Mouse (Mus musculus): Measurements from ENCODE around the gene Acsbg2. TPM values are rescaled to one million over a fixed set of nuclear protein-coding genes. Genes with fewer than 3 reads are reported as not detected.
"Not testable (repeated sequence)": the region's sequence is repeated elsewhere in the genome, so short reads cannot be mapped to it uniquely, and the experiment has no call there.

The Acsbg2 gene
- not detected in 2 replicates for polyA plus RNA-seq (2011; ENCODE audit: insufficient read length, low read depth, missing spikeins)

DNA sequence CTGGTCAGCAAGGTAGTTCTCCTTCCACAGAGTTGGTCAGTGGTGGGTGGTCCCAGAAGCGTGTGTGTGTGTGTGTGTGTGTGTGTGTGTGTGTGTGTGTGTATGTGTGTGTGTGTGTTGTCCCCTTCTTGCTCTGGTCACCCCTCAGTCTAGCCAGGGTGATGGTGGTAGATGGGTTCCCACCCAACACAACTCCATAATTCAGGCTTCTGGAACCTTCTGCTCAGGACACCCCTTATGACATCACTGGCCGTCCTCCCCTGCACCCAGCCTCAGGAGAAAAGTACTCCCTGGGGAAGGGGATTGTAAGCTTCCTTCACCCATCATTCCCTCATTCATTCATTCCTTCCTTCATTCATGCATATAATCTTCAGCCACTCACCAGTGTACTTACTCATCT, at the start of gene Acsbg2:
Gene Acsbg2, minus strand, starts transcription at position 211 of the 400 bp plus-strand sequence.
- Histone ChIP-seq H3K4me3 (ENCODE audit: insufficient read depth, low read length) (no peak within 1 kb of the TSS), H3K4me1 (ENCODE audit: control insufficient read depth, insufficient read depth, low read length) (no peaks in the 10 kb centered on the region), H3K27ac (ENCODE audit: insufficient read depth, low read length) (no peak within 1 kb of the TSS)
- TF ChIP-seq CTCF (IDR thresholded peaks at IDR 0.05; ENCODE audit: borderline replicate concordance, insufficient read depth, low read length) = no peak
- no peak for TF ChIP-seq POLR2A (IDR thresholded peaks at IDR 0.05; ENCODE audit: low read depth, low read length)

DNA sequence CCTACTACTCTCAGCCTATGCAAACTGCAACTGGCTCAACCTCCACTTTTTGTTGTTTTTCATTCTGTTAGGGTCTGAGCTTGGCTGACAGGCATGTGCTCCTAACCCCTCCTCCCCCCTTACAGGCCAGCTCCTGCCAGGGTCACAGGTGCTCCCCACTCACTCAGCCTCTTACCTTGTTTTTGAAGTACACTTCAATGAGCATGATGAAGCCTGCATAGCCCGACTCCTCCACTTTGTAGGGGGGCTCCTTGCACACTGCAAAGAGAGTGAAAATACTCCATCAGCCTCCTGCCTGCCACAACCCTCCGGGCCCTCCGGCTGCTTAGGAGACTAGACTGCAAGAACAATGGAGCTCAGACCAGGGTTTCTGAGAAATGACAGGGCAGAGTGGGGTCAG, 45.5 kb upstream of the Acsbg2 start:
- no peak for TF ChIP-seq POLR2A (IDR thresholded peaks at IDR 0.05; ENCODE audit: low read depth, low read length)
- TF ChIP-seq CTCF (IDR thresholded peaks at IDR 0.05; ENCODE audit: borderline replicate concordance, insufficient read depth, low read length) = no peak
- Histone ChIP-seq H3K4me1 (ENCODE audit: control insufficient read depth, insufficient read depth, low read length) (no peaks in the 10 kb centered on the region), H3K4me3 (ENCODE audit: insufficient read depth, low read length) (no peak overlapping the region), H3K27ac (ENCODE audit: insufficient read depth, low read length) (no peak overlapping the region)

DNA sequence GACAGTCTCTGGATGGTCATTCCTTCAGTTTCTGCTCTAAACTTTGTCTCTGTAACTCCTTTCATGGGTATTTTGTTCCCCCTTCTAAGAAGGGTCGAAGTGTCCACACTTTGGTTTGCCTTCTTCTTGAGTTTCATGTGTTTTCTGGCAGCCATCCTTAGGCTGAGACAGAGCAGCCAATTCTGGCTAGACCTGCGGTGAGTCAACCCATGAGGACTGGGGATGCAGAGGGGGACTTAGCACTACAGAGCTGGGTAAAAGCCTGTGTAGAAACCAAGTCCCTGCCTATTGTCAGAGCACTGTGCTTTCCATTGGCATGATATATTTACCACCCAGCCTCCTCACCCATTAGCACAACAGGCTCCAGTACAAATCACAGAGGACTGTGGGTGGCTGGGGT, 42.9 kb upstream of the Acsbg2 start:
- Histone ChIP-seq H3K4me3 (ENCODE audit: insufficient read depth, low read length) (no peak overlapping the region), H3K27ac (ENCODE audit: insufficient read depth, low read length) (no peak overlapping the region), H3K4me1 (ENCODE audit: control insufficient read depth, insufficient read depth, low read length) (no peaks in the 10 kb centered on the region)
- TF ChIP-seq POLR2A (IDR thresholded peaks at IDR 0.05; ENCODE audit: low read depth, low read length) (no peak), CTCF (IDR thresholded peaks at IDR 0.05; ENCODE audit: borderline replicate concordance, insufficient read depth, low read length) (no peak)

DNA sequence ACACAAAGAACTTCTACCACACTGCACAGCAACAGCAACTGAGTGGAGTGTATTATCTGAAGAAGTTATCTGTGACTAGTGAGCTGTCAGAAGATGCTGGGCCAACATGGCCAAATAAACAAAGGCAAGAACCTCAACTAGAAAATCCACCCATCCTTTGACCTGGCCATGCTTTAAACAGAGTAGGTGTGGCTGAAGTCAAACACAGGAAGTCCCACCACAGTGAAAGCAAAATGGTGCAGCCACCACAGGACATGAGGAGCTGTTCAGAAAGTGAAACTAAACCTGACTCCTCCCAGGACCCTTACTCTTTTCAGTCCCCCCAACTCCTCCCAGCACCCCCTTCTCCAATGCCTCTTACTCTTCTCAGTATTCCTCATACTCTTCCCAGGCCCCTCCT, 39.2 kb upstream of the Acsbg2 start:
- TF ChIP-seq CTCF (IDR thresholded peaks at IDR 0.05; ENCODE audit: borderline replicate concordance, insufficient read depth, low read length) (no peak), POLR2A (IDR thresholded peaks at IDR 0.05; ENCODE audit: low read depth, low read length) (no peak)
- Histone ChIP-seq H3K4me1 (ENCODE audit: control insufficient read depth, insufficient read depth, low read length) (no peaks in the 10 kb centered on the region), H3K27ac (ENCODE audit: insufficient read depth, low read length) (no peak overlapping the region), H3K4me3 (ENCODE audit: insufficient read depth, low read length) (no peak overlapping the region)

DNA sequence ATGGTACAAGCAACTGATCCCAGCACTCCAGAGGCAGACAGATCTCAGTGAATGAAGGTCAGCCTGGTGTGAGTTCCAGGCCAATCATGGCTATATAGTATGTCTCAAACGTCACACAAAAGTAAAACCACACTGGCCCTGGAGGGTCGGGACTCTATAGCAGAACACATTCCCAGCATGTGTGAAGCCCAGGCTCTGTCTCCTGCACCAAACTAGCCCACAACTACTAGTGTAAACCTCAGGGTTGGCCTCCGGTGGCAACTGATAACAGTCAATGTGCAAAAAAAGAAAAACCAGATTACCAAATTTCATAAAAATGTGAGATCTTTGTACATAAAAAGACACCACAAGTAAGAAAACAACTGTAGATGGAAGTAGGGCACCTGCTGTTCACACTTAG, 38.8 kb upstream of the Acsbg2 start:
- TF ChIP-seq CTCF (IDR thresholded peaks at IDR 0.05; ENCODE audit: borderline replicate concordance, insufficient read depth, low read length) (no peak), POLR2A (IDR thresholded peaks at IDR 0.05; ENCODE audit: low read depth, low read length) (no peak)
- H3K4me3 ChIP-seq (ENCODE audit: insufficient read depth, low read length) = no peak overlapping the region
- H3K4me1 ChIP-seq (ENCODE audit: control insufficient read depth, insufficient read depth, low read length) = no peaks in the 10 kb centered on the region
- H3K27ac ChIP-seq (ENCODE audit: insufficient read depth, low read length) = no peak overlapping the region

DNA sequence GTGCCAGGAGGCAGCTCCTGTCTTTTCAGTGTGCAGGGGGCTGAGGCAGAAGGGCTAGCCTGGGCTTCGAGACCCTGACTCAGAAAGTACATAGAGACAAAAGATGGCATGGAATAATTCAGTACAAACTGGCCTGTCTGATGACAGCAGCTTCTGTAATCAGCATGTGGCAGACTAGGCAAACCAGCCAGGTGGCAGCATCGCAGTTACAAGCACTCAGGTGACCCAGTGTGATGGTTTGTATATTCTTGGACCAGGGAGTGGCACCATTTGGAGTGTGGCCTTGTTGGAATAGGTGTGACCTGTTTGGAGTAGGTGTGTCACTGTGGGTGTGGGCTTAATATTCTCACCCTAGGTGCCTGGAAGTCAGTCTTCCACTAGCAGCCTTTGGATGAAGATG, 35.5 kb upstream of the Acsbg2 start:
- H3K4me3 ChIP-seq (ENCODE audit: insufficient read depth, low read length); H3K4me1 ChIP-seq (ENCODE audit: control insufficient read depth, insufficient read depth, low read length); H3K27ac ChIP-seq (ENCODE audit: insufficient read depth, low read length): not testable (repeated sequence)

DNA sequence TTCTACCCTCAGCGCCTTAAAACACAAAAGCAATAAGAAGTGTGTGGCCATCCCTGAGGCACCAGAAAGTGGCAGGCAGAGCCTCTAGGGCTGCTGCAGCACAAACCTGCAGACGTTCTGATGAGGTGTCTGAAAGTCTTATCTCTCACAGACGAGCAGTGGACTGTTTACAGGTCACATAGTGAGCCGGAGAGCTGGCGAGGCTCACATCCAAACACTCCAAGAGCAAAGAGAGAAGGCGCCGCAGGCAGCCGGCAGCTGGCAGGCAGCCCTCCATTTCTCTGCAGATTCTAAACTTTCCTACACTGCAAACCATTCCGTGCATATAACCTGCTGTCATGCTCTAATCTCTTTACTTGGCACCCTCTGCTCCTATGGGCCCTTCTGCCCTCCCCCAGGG, 33.6 kb upstream of the Acsbg2 start:
- H3K27ac ChIP-seq (ENCODE audit: insufficient read depth, low read length) = no peak overlapping the region
- TF ChIP-seq POLR2A (IDR thresholded peaks at IDR 0.05; ENCODE audit: low read depth, low read length) (no peak), CTCF (IDR thresholded peaks at IDR 0.05; ENCODE audit: borderline replicate concordance, insufficient read depth, low read length) (no peak)
- no peak overlapping the region for H3K4me3 ChIP-seq (ENCODE audit: insufficient read depth, low read length)
- H3K4me1 ChIP-seq (ENCODE audit: control insufficient read depth, insufficient read depth, low read length) = no peaks in the 10 kb centered on the region

DNA sequence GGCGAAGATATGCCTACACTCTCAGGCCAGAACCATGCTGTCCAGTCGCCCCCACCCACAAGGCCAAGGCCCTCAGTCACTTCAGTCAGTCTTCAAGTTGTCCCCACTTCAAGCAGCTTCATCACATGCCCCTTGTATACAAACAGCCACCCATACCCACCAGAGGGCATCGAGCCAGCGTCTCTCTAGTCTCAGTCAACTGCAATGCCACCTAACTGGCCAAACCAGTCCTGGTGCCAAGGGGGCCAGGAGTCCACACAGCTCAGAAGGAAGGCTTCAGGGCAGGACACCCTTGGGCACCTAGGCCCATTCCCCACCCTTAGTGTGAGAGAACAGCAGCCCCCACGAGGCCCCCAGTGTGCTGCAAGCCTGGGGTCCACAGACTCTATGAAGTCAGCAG, 32.8 kb upstream of the Acsbg2 start:
- TF ChIP-seq CTCF (IDR thresholded peaks at IDR 0.05; ENCODE audit: borderline replicate concordance, insufficient read depth, low read length) (no peak), POLR2A (IDR thresholded peaks at IDR 0.05; ENCODE audit: low read depth, low read length) (no peak)
- no peaks in the 10 kb centered on the region for H3K4me1 ChIP-seq (ENCODE audit: control insufficient read depth, insufficient read depth, low read length)
- no peak overlapping the region for H3K4me3 ChIP-seq (ENCODE audit: insufficient read depth, low read length)
- no peak overlapping the region for H3K27ac ChIP-seq (ENCODE audit: insufficient read depth, low read length)

DNA sequence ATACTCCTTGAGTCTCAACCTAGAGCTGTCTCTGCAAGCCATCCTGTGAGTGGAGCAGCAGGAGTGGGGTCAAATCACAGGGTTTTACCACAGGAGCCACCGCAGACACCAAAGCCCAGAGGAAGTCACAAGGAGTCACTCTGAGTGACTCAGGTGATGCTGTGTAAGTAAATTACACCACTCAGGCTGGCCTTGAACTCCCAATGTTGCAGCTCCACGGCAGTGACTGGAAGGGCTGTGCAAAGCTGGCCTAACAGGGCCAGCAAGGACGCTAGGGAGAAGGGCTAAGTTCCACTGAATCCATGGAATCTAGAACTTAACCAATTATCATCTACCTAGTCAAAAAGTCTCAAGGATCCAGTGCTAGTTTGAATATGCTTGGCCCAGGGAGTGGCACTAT, 31.9 kb upstream of the Acsbg2 start:
- Histone ChIP-seq H3K4me3 (ENCODE audit: insufficient read depth, low read length) (no peak overlapping the region), H3K4me1 (ENCODE audit: control insufficient read depth, insufficient read depth, low read length) (no peaks in the 10 kb centered on the region), H3K27ac (ENCODE audit: insufficient read depth, low read length) (no peak overlapping the region)
- TF ChIP-seq POLR2A (IDR thresholded peaks at IDR 0.05; ENCODE audit: low read depth, low read length) (no peak), CTCF (IDR thresholded peaks at IDR 0.05; ENCODE audit: borderline replicate concordance, insufficient read depth, low read length) (no peak)

DNA sequence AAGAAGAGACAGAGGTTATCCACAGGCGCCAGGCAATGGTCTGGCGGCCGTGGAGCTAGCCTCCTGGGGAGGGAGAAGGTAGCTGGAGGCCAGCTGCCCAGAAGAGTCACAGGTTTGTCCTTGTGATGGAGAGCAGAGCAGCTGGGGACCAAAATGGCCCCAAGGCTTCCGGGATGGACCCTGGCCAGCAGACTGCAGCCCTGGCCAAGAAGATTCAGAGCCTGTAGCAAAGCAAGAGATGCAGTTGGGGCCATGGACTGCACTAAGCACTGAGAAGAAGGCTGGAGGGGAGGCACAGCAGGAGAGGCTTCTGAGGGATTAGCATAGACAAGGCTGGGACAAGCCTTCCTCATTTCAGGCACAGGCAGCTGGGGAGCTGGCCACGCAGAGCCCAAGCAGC, 28.5 kb upstream of the Acsbg2 start:
- Histone ChIP-seq H3K27ac (ENCODE audit: insufficient read depth, low read length) (no peak overlapping the region), H3K4me3 (ENCODE audit: insufficient read depth, low read length) (no peak overlapping the region), H3K4me1 (ENCODE audit: control insufficient read depth, insufficient read depth, low read length) (no peaks in the 10 kb centered on the region)
- TF ChIP-seq POLR2A (IDR thresholded peaks at IDR 0.05; ENCODE audit: low read depth, low read length) = no peak
- no peak for TF ChIP-seq CTCF (IDR thresholded peaks at IDR 0.05; ENCODE audit: borderline replicate concordance, insufficient read depth, low read length)

DNA sequence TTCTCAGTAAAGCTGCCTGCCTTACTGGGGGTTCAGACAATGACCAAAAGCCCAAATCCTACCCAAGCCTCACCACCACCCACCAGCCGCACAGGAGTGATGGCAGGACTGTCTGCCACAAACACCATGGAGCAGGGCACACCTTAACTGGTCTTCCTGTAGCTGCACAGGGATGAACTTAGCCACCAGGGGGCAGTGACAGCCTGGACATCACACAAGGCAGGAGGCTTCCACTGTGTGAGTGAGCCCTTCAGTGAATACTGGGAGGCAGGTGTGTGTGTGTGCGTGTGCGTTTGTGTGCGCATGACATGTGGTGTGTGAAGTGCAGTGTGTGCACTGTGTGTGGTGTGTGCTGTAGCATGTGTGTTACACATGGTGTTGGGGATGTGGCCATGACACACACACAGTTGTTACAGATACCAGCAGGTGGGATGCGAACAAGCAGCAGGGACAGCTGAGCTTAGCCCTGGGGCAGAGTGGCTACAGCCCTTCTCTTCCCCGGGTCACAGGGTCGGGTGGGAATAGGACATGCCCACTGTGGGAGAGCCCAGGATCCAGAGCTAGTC, 23.5 kb upstream of the Acsbg2 start:
- no peaks in the 10 kb centered on the region for H3K4me1 ChIP-seq (ENCODE audit: control insufficient read depth, insufficient read depth, low read length)
- H3K4me3 ChIP-seq (ENCODE audit: insufficient read depth, low read length) = no peak overlapping the region
- no peak for TF ChIP-seq POLR2A (IDR thresholded peaks at IDR 0.05; ENCODE audit: low read depth, low read length)
- peak; percentile 96 for TF ChIP-seq CTCF (IDR thresholded peaks at IDR 0.05; ENCODE audit: borderline replicate concordance, insufficient read depth, low read length)

More for the DNA sequence above, 23.5 kb upstream of the Acsbg2 start:
- H3K27ac ChIP-seq (ENCODE audit: insufficient read depth, low read length) = no peak overlapping the region

All from embryonic fibroblast, embryonic 13.5 days (primary cell).